Mouse (Mus musculus) thymus, postnatal 10 days (tissue): ENCODE results near the gene Macrod2.

Experiments
- DNase-seq, 2 experiments: peaks; one replicate each; pipeline ENCODE4 v3.0.0; 2021; ENCODE audit warnings: low spot score in 2 of 2

Macrod2 gene

GRCm38 (mm10) chr2:140911463-140911862, 516.4 kb downstream of the Macrod2 start:
- DNase-seq, result no peak

GRCm38 (mm10) chr2:140912179-140912578, 517.1 kb downstream of the Macrod2 start:
- DNase-seq, result no peak

- DNase-seq, result no peak
These were observed 517.8 kb downstream of the Macrod2 start for GRCm38 (mm10) chr2:140912931-140913330.

GRCm38 (mm10) chr2:140913679-140914412, 518.7 kb downstream of the Macrod2 start:
- no peak for DNase-seq

GRCm38 (mm10) chr2:140926922-140927321, 531.8 kb downstream of the Macrod2 start:
- no peak for DNase-seq

- DNase-seq, result no peak
These were observed 539.4 kb downstream of the Macrod2 start for GRCm38 (mm10) chr2:140934483-140934882.

GRCm38 (mm10) chr2:140949461-140949860, 554.4 kb downstream of the Macrod2 start:
- DNase-seq, result no peak

- DNase-seq, result no peak
These were observed 564.1 kb downstream of the Macrod2 start for GRCm38 (mm10) chr2:140959246-140959645.

- DNase-seq, result no peak
These were observed 575.1 kb downstream of the Macrod2 start for GRCm38 (mm10) chr2:140970181-140970580.

GRCm38 (mm10) chr2:140971845-140972244, 576.7 kb downstream of the Macrod2 start:
- DNase-seq, result no peak

- no peak for DNase-seq
These were observed 590.7 kb downstream of the Macrod2 start for GRCm38 (mm10) chr2:140985670-140986372.

- DNase-seq, result no peak
These were observed 608.7 kb downstream of the Macrod2 start for GRCm38 (mm10) chr2:141003846-141004245.

- DNase-seq, result no peak
These were observed 609.2 kb downstream of the Macrod2 start for GRCm38 (mm10) chr2:141004326-141004725.

GRCm38 (mm10) chr2:141005616-141006015, 610.5 kb downstream of the Macrod2 start:
- no peak for DNase-seq

- no peak for DNase-seq
These were observed 612.6 kb downstream of the Macrod2 start for GRCm38 (mm10) chr2:141007725-141008124.

GRCm38 (mm10) chr2:141008458-141008857, 613.3 kb downstream of the Macrod2 start:
- DNase-seq, result no peak

GRCm38 (mm10) chr2:141013443-141014165, 618.5 kb downstream of the Macrod2 start:
- no peak for DNase-seq

- DNase-seq, result no peak
These were observed 627.9 kb downstream of the Macrod2 start for GRCm38 (mm10) chr2:141022971-141023370.

GRCm38 (mm10) chr2:141023916-141024315, 628.8 kb downstream of the Macrod2 start:
- DNase-seq, result no peak

- no peak for DNase-seq
These were observed 629.4 kb downstream of the Macrod2 start for GRCm38 (mm10) chr2:141024316-141025043.

GRCm38 (mm10) chr2:141056685-141057454, 661.8 kb downstream of the Macrod2 start:
- DNase-seq, result no peak
